Mouse (Mus musculus) lung, postnatal 25 days (tissue): ENCODE results near the gene Glis2.
A peak's percentile ranks its signal among the peaks of the same experiment; 100 is the strongest.

ENCODE experiments used
- DNase-seq: peaks from one replicate; pipeline ENCODE4 v3.0.0; 2022; ENCODE audit warnings: low spot score

Glis2 gene

GRCm38 (mm10) chr16:4604293-4604837 lies 9.9 kb downstream of the Glis2 start:
- no peak for DNase-seq

GRCm38 (mm10) chr16:4605514-4606131 lies 11.1 kb downstream of the Glis2 start:
- no peak for DNase-seq

GRCm38 (mm10) chr16:4606431-4607084 lies 12.0 kb downstream of the Glis2 start:
- peak; percentile 86 for DNase-seq

- DNase-seq = peak; percentile 88
These were observed 13.5 kb downstream of the Glis2 start for GRCm38 (mm10) chr16:4607818-4608531.

GRCm38 (mm10) chr16:4608532-4609059 lies 14.1 kb downstream of the Glis2 start:
- DNase-seq = peak; percentile 31

GRCm38 (mm10) chr16:4611193-4611592 lies 16.7 kb downstream of the Glis2 start:
- DNase-seq = no peak

GRCm38 (mm10) chr16:4611676-4612075 lies 17.2 kb downstream of the Glis2 start:
- DNase-seq = no peak

- DNase-seq = no peak
These were observed 19.2 kb downstream of the Glis2 start for GRCm38 (mm10) chr16:4613736-4614135.

- no peak for DNase-seq
These were observed 20.1 kb downstream of the Glis2 start for GRCm38 (mm10) chr16:4614639-4615038.

GRCm38 (mm10) chr16:4615297-4615696 lies 20.8 kb downstream of the Glis2 start:
- no peak for DNase-seq

GRCm38 (mm10) chr16:4616829-4617228 lies 22.3 kb downstream of the Glis2 start:
- DNase-seq = no peak

- no peak for DNase-seq
These were observed 29.6 kb downstream of the Glis2 start for GRCm38 (mm10) chr16:4624074-4624473.

GRCm38 (mm10) chr16:4624481-4625110 lies 30.1 kb downstream of the Glis2 start, which contains the start of gene Pam16:
Gene Pam16, minus strand, starts transcription at chr16:4624988.
- DNase-seq = peak; percentile 93

- no peak for DNase-seq
These were observed 32.6 kb downstream of the Glis2 start for GRCm38 (mm10) chr16:4627105-4627504.

GRCm38 (mm10) chr16:4628898-4629419 lies 34.4 kb downstream of the Glis2 start:
- no peak for DNase-seq

GRCm38 (mm10) chr16:4629950-4630349 lies 35.4 kb downstream of the Glis2 start:
- DNase-seq = peak; percentile 82

GRCm38 (mm10) chr16:4632050-4632449 lies 37.5 kb downstream of the Glis2 start:
- peak; percentile 57 for DNase-seq

- no peak for DNase-seq
These were observed 39.1 kb downstream of the Glis2 start for GRCm38 (mm10) chr16:4633661-4634060.

GRCm38 (mm10) chr16:4634681-4635080 lies 40.2 kb downstream of the Glis2 start:
- DNase-seq = no peak

- DNase-seq = no peak
These were observed 41.2 kb downstream of the Glis2 start for GRCm38 (mm10) chr16:4635760-4636159.

GRCm38 (mm10) chr16:4638891-4639390 lies 44.4 kb downstream of the Glis2 start:
- DNase-seq = no peak

GRCm38 (mm10) chr16:4639831-4640237 lies 45.3 kb downstream of the Glis2 start, which contains the start of the genes Vasn and Dnaja3:
Gene Vasn, plus strand, starts transcription at chr16:4639941.
Gene Dnaja3, plus strand, starts transcription at chr16:4639989.
- peak; percentile 94 for DNase-seq
